ENCODE assay signal across 7 mouse cellular contexts in genomic region chr8:69399181-69399955, GRCm38 (mm10). TPM values are rescaled to one million over a fixed set of nuclear protein-coding genes. Genes with fewer than 3 reads are reported as not detected.
A peak's percentile ranks its signal among the peaks of the same experiment; 100 is the strongest.
DNase-seq lines count a peak whose midpoint lies in the region; ATAC-seq lines count a peak whose summit lies in the region.

No protein-coding gene starts in this region.

- peak; percentile 84 for DNase-seq in adrenal gland, postnatal 14 days
- peak; percentile 45 to 56 for DNase-seq in cerebellum, postnatal 10 days
- DNase-seq in gastrocnemius, postnatal 14 days = peak; percentile 67
- DNase-seq in midbrain, embryonic 11.5 days (ENCODE audit: low spot score, missing footprints) = peak; percentile 93
- peak; percentile 22 to 53 for DNase-seq in spleen, postnatal 10 days (ENCODE audit: low spot score in 2 of 2)

- H3K27ac ChIP-seq in hindbrain, embryonic 16.5 days (ENCODE audit: low read depth, low read length) = peak overlapping the region; percentile 17; the same call in 1 of the 2 replicates
- peak overlapping the region; percentile 63 for H3K27ac ChIP-seq in limb, embryonic 13.5 days
- no peak overlapping the region for H3K27ac ChIP-seq in midbrain, embryonic 11.5 days (ENCODE audit: low read depth, low read length)

- no peaks in the 10 kb centered on the region for H3K36me3 ChIP-seq in hindbrain, embryonic 16.5 days (ENCODE audit: control insufficient read depth, insufficient read depth, low read length)
- no peaks in the 10 kb centered on the region for H3K36me3 ChIP-seq in limb, embryonic 13.5 days
- H3K36me3 ChIP-seq in midbrain, embryonic 11.5 days (ENCODE audit: control insufficient read depth, insufficient read depth, low read length) = no peaks in the 10 kb centered on the region

- peak overlapping the region; percentile 82 for H3K9ac ChIP-seq in hindbrain, embryonic 16.5 days (ENCODE audit: low read depth, low read length)
- peak overlapping the region; percentile 76 for H3K9ac ChIP-seq in limb, embryonic 13.5 days
- H3K9ac ChIP-seq in midbrain, embryonic 11.5 days (ENCODE audit: low read length) = peak overlapping the region; percentile 70

- H3K4me3 ChIP-seq in hindbrain, embryonic 16.5 days (ENCODE audit: low read length) = peak overlapping the region; percentile 56
- H3K4me3 ChIP-seq in limb, embryonic 13.5 days = peak overlapping the region; percentile 51
- H3K4me3 ChIP-seq in midbrain, embryonic 11.5 days (ENCODE audit: low read depth, low read length) = peak overlapping the region; percentile 40

- peak; percentile 15 for ATAC-seq in hindbrain, embryonic 16.5 days
- ATAC-seq in limb, embryonic 13.5 days (ENCODE audit: low FRiP score, low read depth) = peak; percentile 63
- ATAC-seq in midbrain, embryonic 11.5 days (ENCODE audit: low FRiP score) = peak; percentile 51

- no peaks in the 10 kb centered on the region for H3K9me3 ChIP-seq in hindbrain, embryonic 16.5 days (ENCODE audit: control insufficient read depth, low read length)
- H3K9me3 ChIP-seq in limb, embryonic 13.5 days = no peaks in the 10 kb centered on the region
- H3K9me3 ChIP-seq in midbrain, embryonic 11.5 days (ENCODE audit: control insufficient read depth, low read length) = no peaks in the 10 kb centered on the region

- intact Hi-C loops in gastrocnemius, postnatal 14 days (cut with DNase I; ENCODE audit: low total_unique reads) = no loop called here

- WGBS in hindbrain, embryonic 16.5 days = 9% methylated on average over 34 of the region's 43 CpGs
- 16% methylated on average over 40 of the region's 43 CpGs for WGBS in limb, embryonic 13.5 days
- 14% methylated on average over 43 of the region's 43 CpGs for WGBS in midbrain, embryonic 11.5 days

- H3K4me1 ChIP-seq in hindbrain, embryonic 16.5 days (ENCODE audit: control insufficient read depth, insufficient read depth, low read depth, low read length) = peaks cover 5% of the 10 kb centered on the region
- H3K4me1 ChIP-seq in limb, embryonic 13.5 days = peaks cover 14% of the 10 kb centered on the region
- H3K4me1 ChIP-seq in midbrain, embryonic 11.5 days (ENCODE audit: control insufficient read depth, insufficient read depth, low read length) = peaks cover 5% of the 10 kb centered on the region; the same call in 1 of the 2 replicates

- H3K4me2 ChIP-seq in hindbrain, embryonic 16.5 days (ENCODE audit: low read length) = peak overlapping the region; percentile 84
- peak overlapping the region; percentile 72 for H3K4me2 ChIP-seq in limb, embryonic 13.5 days (replicated peaks)
- peak overlapping the region; percentile 65 for H3K4me2 ChIP-seq in midbrain, embryonic 11.5 days

- no peaks in the 10 kb centered on the region for H3K27me3 ChIP-seq in hindbrain, embryonic 16.5 days (replicated peaks; ENCODE audit: control insufficient read depth, insufficient read depth, low read length)
- no peaks in the 10 kb centered on the region for H3K27me3 ChIP-seq in limb, embryonic 13.5 days
- H3K27me3 ChIP-seq in midbrain, embryonic 11.5 days (ENCODE audit: control insufficient read depth, insufficient read depth, low read length) = no peaks in the 10 kb centered on the region

RNA-seq across cellular contexts. Expression of gene Gm9495, which starts 54.0 kb away (rescaled TPM):
- total RNA-seq in adrenal gland, postnatal 14 days (2021) = not detected in 2 replicates
- not detected for total RNA-seq in gastrocnemius, postnatal 14 days (2021)
- not detected in 2 replicates for polyA plus RNA-seq in hindbrain, embryonic 16.5 days (2015; fragmentation: Nextera tagmentation; extraction: Ambion mirVana)
- polyA plus RNA-seq in limb, embryonic 13.5 days (2015; fragmentation: Nextera tagmentation; extraction: Ambion mirVana) = not detected in 2 replicates
- polyA plus RNA-seq in midbrain, embryonic 11.5 days (2014; fragmentation: Nextera tagmentation; extraction: Ambion mirVana) = not detected in 2 replicates

Comparison
In these comparisons a context has a peak if more than half of its experiments do, and no peak if none do; other contexts are left out.
1. DNase-seq: peak in every context shown above with its lines; median percentile 93 in midbrain, embryonic 11.5 days; 84 in adrenal gland, postnatal 14 days; 67 in gastrocnemius, postnatal 14 days; 50 in cerebellum, postnatal 10 days; 38 in spleen, postnatal 10 days.